Mouse (Mus musculus): Measurements from ENCODE around the gene Zfp804b. TPM values are rescaled to one million over a fixed set of nuclear protein-coding genes. Genes with fewer than 3 reads are reported as not detected.

The Zfp804b gene
- total RNA-seq, 2 experiments from 2014 or later: not detected

DNA sequence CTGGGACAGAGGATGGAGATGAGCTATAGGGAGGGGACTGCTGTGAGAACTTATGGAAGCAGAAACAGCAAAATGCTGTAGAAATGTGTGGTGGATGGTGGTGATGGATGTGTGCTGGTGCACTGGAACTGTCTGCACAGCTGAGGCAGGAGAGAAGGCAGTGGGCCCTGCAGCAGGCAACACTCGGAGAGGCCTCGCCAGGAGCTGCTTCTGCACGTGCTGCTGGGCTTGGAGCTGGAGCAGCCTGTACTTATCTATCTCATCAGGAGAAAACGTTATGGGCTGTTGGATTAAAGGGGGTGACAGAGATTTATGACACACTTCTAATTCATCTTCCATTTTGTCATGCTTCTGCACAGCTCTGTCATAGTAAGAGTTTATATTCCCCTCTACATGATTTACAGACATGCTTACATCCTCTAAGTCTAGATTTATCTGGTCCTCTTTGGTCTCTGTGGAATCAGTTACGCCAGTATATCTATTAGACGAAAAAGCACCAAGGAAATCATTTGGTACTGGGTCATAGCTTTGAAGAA lies 575.1 kb downstream of the Zfp804b start:
- no peak for DNase-seq
- intact Hi-C loops (cut with DNase I; ENCODE audit: low total_unique reads): no loop called here

Other genes starting within 250 kb of the Zfp804b start
- not detected for gene Tex47, start 40.6 kb downstream of the Zfp804b start, total RNA-seq (2021)